Mouse (Mus musculus) heart, adult 9 months (tissue): ENCODE data around the gene Cbarp.

Experiments used
- DNase-seq, 2 experiments: peaks; one replicate each; pipeline ENCODE4 v3.0.0; 2022; ENCODE audit warnings: low spot score in 2 of 2

The Cbarp gene

DNA sequence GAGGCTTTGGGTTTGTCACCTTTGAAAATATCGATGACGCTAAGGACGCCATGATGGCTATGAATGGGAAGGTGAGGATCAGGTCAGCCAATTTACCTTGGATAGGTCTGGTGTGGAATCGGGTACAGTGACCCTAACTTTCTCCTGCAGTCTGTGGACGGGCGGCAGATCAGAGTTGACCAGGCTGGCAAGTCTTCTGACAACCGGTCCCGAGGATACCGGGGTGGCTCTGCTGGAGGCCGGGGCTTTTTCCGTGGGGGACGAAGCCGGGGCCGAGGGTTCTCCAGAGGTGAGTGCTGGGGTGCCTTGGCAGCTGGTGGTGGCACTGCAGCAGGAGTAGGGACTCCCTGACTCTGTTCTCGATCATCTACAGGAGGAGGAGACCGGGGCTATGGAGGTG lies 29.4 kb upstream of the Cbarp start:
- peak in 1 of 2 experiments; percentile 17 for DNase-seq

GRCm38 (mm10) chr10:80169651-80170050 lies 29.0 kb upstream of the Cbarp start:
- no peak for DNase-seq

- DNase-seq, result no peak
Observed at GRCm38 (mm10) chr10:80169070-80169469, 28.4 kb upstream of the Cbarp start.

GRCm38 (mm10) chr10:80168038-80168661 lies 27.5 kb upstream of the Cbarp start:
- DNase-seq, result peak; percentile 88 to 94

GRCm38 (mm10) chr10:80167460-80168037 lies 26.9 kb upstream of the Cbarp start:
- peak; percentile 98 for DNase-seq

DNA sequence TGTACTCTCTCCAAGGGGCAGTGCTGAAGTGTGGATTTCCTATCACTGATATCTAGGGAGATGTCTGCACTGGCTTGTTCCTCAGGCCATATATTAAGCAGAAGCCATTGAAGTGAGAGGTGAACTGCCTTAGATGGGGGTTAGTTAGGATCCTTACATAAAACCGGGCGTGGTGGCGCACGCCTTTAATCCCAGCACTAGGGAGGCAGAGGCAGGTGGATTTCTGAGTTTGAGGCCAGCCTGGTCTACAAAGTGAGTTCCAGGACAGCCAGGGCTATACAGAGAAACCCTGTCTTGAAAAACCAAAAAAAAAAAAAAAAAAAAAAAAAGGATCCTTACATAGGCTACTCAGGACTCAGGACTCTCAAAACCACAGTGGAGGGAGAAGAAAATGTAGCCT lies 25.5 kb upstream of the Cbarp start:
- DNase-seq, result peak in 1 of 2 experiments; percentile 3

DNA sequence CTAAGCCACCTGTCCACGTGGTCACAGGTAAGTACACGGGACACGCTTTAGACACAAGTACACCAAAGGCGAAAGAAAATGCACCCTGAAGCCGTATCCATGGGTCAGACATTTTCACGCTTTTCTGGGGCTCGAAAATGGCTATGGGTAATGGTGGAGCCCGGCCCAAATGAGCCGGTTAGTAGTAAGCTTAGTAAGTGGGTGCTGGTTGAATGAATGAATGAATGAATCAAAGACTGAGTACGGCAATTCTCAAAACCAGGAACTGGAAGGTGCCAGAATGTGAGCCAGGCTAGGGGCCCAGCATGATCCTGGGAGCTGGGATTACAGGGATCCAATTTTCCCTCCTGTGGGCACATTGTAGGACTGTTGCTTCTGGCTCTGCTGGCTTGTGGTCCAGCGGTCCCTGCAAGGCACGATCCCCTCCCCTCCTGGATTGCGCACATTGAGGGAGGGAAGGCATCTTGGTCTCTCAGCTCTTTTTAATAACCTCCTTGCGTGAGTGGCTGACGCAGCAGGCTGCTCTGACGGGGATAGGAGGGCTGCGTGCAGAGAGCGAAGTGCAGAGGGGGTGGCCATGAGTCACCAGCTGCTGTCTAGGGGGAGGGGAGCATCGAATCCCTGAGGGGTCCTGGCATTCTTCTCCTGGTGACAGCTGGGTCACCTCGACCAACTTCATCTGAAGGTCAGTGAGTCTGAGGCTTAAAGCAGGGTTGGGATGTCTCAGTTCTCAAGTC lies 24.9 kb upstream of the Cbarp start, which contains the start of gene Cirbp:
Gene Cirbp (plus strand): TSS at position 594 of the 737 bp plus-strand sequence.
- DNase-seq, result peak in 1 of 2 experiments; percentile 36

- peak; percentile 94 to 98 for DNase-seq
Observed at GRCm38 (mm10) chr10:80164998-80165344, 24.3 kb upstream of the Cbarp start.

DNA sequence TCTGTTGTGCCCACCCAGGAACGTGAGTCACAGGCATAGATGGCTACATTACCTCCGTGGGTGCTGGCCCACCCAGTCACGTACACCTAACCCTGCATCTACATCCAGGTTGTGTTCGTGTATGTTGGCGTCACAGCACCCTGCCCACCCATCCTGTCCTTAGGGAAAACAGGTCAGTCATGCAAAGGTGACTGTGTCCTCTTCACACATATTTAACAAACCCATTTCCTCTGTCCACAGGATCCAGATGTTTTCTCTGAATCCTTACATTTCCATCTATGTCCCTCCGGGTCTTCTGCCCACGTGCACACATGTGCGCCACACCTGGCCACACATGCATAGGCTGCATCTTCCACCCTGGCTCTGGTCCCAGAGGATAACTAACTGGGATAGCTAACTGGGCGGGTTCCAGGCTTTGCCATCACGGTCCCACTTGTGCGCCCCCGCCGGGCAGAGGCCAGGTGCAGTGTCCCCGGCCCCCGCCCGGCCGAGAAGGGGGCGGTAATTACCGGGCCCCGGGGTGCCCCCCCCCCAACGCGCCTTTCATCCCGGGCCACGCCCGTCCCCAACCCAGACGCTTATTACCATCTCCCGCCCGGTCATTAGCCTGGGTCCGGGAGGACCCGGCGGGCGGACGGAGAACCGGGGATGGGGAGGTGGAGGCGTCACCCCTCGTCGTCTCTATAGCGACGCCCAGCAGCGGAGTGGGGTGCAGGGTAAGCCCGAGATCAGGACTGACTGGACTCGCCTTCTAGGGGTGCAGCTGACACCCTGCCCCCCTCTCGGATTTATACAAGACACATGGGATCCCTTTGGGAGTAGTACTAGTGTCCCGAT lies 23.7 kb upstream of the Cbarp start:
- DNase-seq, result peak; percentile 39 to 40

GRCm38 (mm10) chr10:80163721-80164120 lies 23.1 kb upstream of the Cbarp start:
- peak in 1 of 2 experiments; percentile 65 for DNase-seq

GRCm38 (mm10) chr10:80162716-80163299 lies 22.2 kb upstream of the Cbarp start:
- peak in 1 of 2 experiments; percentile 20 for DNase-seq

DNA sequence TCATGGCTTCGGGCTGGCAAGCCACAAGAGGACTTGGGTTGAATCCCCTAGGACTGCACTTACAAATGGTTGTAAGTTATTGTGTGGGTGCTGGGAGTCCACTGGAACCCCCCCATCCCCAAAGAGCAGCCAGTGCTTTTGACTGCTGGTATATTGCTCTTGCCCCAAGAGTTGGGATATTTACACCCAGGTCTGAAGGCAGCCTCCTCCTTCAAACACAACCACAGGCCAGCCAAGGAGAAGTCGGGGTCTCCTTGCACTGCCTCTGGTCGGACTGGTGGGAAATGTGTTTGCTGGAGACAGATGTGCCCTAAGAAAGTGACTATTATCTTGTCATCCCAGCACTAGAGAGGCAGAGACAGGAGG lies 21.6 kb upstream of the Cbarp start:
- DNase-seq, result no peak

GRCm38 (mm10) chr10:80161522-80162242 lies 21.0 kb upstream of the Cbarp start:
- DNase-seq, result peak in 1 of 2 experiments; percentile 69

DNA sequence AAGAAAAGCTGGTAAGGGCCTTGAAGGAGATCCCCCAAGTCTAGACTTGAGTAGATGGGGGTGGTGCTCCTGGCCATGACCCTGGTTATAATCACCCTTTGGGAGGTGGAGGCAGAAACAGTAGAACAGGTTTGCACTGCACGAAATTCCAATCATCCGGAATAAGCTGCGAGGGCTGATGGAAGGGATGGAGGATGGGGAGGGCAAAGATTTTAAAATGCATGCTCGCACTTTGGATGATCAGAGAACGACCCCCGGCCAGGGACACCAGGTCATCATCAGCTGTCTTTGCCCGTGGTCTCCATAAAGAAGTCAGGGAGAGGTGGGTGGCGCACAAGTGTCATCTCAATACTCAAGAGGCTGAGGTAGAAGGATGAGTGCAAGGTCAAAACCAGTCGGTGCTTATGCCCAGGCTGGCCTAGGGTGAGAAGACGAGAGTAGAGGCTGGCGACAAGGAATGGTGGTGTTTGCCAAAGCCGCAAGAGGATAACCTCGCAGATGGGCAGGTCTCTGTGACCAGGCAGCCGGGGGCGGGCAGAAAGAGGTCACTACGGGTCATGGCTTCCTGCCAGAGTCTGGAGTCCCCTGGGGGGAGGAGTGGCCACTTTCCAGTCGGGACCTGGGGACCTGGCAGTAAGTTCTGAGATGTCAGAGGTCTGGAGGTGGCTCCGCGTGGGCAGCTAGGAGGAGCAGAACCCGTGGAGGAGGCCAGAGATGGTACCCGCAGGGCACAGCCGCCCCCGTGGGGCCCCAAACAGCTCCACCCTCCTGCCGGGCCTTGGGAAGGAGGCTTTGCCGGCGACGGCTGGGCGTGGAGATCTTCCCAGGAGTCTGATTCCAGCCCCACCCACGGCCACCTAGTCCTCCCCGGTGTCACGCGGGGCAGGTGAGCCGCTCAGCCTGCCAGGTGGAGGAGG lies 20.1 kb upstream of the Cbarp start:
- peak; percentile 91 to 93 for DNase-seq

DNA sequence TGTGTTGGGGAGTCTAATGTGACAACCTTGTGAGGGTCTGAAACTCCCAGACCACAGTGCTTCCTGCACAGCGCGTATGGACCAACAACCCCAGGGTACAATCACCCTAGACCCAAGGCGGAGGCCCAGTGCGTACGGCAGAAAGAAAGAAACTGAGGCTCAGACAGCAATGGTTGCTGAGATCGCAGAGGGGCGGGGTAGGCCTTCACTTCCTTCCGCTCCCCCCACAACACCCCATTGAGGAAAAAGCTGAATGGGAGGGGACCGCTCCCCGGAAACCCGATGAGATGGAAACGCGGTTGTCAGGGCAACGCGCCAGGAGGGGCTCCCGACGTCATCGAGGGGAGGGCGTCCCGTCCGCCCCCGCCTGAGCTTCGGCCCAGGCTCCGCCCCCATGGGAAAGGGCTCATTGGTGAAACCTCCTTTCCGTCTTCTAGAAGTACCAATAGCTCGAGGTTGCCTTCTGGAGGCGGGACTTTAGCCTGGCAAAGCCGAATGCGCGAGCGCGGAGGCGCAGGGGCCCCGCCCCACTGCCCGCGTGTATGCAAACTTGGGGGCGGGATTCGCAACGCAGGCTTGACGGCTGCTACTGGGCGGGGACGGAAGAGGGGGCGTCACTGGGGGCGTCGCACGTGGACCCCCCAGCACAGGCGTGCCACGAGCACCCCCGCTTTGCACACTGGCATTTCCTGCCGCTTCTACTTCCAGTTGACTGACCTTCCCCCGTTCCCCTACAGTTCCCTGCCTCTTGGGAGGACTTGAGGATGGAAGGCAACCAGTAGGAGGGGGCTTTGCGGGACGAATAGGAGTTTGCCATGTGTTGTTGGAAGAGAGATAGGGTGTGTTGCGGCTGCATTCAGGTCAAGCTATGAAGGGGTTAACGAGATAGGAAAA lies 19.2 kb upstream of the Cbarp start:
- DNase-seq, result peak; percentile 99

DNA sequence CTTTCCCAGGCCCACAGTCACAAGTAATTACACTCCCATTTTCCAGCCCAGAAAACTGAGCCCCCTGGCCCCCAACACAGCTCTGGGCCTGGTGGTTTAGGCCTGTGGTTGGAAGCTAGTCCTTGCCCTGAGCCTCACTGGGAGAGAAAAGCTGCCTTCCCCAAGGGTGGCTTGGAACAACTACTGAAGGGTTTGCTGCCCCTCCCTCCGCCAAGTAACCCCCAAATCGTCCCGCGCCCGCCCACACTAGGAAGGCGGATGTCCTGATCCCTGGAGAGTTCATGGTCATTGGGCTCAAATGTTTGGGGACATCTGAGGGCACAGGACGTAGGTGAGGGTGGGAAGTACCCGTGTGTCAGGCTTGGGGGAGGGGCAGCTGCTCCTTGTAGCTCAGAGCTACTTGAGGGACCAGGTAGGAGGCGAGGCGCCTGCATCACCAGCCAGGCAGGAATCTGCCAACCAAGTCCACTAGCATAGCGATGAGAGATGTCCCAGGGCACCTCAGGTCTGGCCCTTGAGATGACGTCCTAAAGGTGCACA lies 18.5 kb upstream of the Cbarp start:
- peak; percentile 66 to 76 for DNase-seq

DNA sequence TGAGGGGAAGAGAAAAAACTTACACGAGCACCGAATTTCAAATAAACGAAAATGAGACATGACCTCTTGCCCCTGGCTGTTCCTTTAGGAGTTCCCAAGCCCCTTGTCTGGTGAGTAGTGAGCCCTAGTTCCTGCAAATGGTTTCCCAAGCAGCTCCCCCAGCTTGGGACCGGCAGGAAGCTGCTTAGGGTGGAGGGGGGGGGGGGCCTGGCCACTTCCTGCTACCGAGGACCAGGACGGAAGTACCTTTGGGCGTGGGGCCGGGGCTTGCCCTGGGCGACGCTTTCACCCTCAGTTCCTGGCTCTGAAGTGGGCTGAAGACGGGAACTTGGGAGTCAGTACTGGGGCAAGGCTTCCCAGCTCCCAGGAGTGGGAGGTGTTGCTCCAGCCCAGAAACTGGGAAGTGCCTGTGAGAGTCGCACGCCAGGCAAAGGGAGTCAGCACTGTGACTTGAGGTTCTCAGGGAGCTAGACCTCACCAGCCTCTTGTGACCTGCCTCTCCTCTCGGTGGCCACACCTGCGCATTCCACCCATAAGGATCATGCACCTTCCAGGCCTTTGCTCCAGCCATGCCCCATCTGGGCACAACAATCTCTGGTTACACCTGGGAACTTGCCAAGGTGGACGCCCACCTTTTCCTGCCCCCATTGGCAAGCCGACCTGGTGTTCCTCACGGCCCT lies 17.8 kb upstream of the Cbarp start:
- peak; percentile 85 to 88 for DNase-seq
